Mouse (Mus musculus): ENCODE measurements around the gene Krtap9-3.

DNA sequence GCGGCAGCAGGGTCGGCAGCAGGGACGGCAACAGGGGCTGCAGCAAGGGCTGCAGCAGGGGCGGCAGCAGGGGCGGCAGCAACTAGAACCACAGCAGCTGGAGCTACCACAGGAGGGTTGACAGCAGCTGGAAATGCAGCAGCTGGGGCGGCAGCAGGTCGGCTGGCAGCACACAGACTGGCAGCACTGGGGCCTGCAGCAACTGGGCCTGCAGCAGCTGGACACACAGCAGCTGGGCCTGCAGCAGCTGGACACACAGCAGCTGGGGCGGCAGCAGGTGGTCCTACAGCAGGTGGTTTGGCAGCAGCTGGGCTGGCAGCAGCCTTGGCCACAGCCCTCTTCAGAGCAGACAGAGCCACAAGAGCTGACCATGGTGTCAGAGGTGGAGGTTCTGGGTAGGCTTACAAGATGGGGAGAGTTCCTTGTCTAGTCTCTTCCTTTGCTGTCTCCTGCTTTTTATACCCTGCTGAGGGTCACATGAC lies 36.8 kb upstream of the Krtap9-3 start, which contains the start of gene Krtap4-2:
- TF ChIP-seq CTCF (IDR thresholded peaks at IDR 0.05; ENCODE audit: low read depth, low read length) (no peak), POLR2AphosphoS5 (IDR thresholded peaks at IDR 0.05; ENCODE audit: insufficient replicate concordance, low read depth, low read length) (no peak), GATA1 (IDR thresholded peaks at IDR 0.05; ENCODE audit: borderline replicate concordance, low read length) (no peak), TAL1 (conservative IDR thresholded peaks at IDR 0.05; ENCODE audit: low read depth, low read length) (no peak)
